Mouse (Mus musculus) heart, embryonic 14.5 days (tissue): ENCODE measurements at regions not wholly inside any gene's neighbourhood (a gene's known extent, or its start where the extent isn't known, plus 50 kb on each side); places are given as distances from the start of the nearest gene placed in this dataset.

Experiments
- ATAC-seq: fragments of 200-750 bp; cut with Nextera tagmentation; 2 replicates; pipeline ENCODE4 v1.8.0; 2017; ENCODE audit warnings: low read depth, moderate TSS enrichment; ENCODE audit not compliant: insufficient number of reproducible peaks, insufficient read depth, low FRiP score
- H3K27ac ChIP-seq, 2 experiments: fragments of 200-500 bp in 1 of 2; fragments of 300-500 bp in 1 of 2; sonication (generic) in 1 of 2; replicated peaks in 1 of 2; 2 replicates each; pipeline ENCODE4 v1.5.1; 2012 to 2014; ENCODE audit warnings: low read depth in 2 of 2, low read length in 2 of 2, control low read depth in 1 of 2, mild to moderate bottlenecking in 1 of 2, mixed read lengths in 1 of 2; ENCODE audit not compliant: control insufficient read depth in 1 of 2, insufficient read depth in 1 of 2
- H3K27me3 ChIP-seq: fragments of 300-500 bp; sonication (generic); 2 replicates; pipeline ENCODE4 v1.6.1; 2014; ENCODE audit warnings: mild to moderate bottlenecking, low read length, control low read depth; ENCODE audit not compliant: control insufficient read depth, insufficient read depth
- H3K36me3 ChIP-seq: fragments of 300-500 bp; sonication (generic); 2 replicates; pipeline ENCODE4 v1.6.1; 2014; ENCODE audit warnings: mild to moderate bottlenecking, control low read depth, low read length, mixed read lengths; ENCODE audit not compliant: control insufficient read depth, insufficient read depth
- H3K4me1 ChIP-seq, 2 experiments: fragments of 200-500 bp in 1 of 2; fragments of 300-500 bp in 1 of 2; sonication (generic) in 1 of 2; 2 replicates each; pipeline ENCODE4 v1.6.1; 2012 to 2014; ENCODE audit warnings: low read length in 2 of 2, control low read depth in 1 of 2, mixed read lengths in 1 of 2; ENCODE audit not compliant: control insufficient read depth in 2 of 2, insufficient read depth in 2 of 2
- H3K4me2 ChIP-seq: fragments of 300-500 bp; sonication (generic); 2 replicates; pipeline ENCODE4 v1.6.1; 2014; ENCODE audit warnings: mild to moderate bottlenecking, low read length
- H3K4me3 ChIP-seq, 2 experiments: fragments of 200-500 bp in 1 of 2; fragments of 300-500 bp in 1 of 2; sonication (generic) in 1 of 2; 2 replicates each; pipeline ENCODE4 v1.5.1; 2012 to 2014; ENCODE audit warnings: low read length in 2 of 2, mild to moderate bottlenecking in 2 of 2, control low read depth in 1 of 2, low read depth in 1 of 2, moderate library complexity in 1 of 2; ENCODE audit not compliant: control insufficient read depth in 1 of 2, insufficient read depth in 1 of 2
- H3K9ac ChIP-seq: fragments of 300-500 bp; sonication (generic); 2 replicates; pipeline ENCODE4 v1.6.1; 2014; ENCODE audit warnings: mild to moderate bottlenecking, low read length
- H3K9me3 ChIP-seq: fragments of 300-500 bp; sonication (generic); 2 replicates; pipeline ENCODE4 v1.6.1; 2016; ENCODE audit warnings: low read length, control low read depth; ENCODE audit not compliant: control insufficient read depth
- WGBS: fragments of 180-500 bp; shearing (Covaris S2); extraction: QIAGEN DNeasy Blood & Tissue Kit; methylation state at CpG from one replicate; pipeline ENCODE4 v1.1.7; 2014; 5-methylcytosine and 5-hydroxymethylcytosine counted together

DNA sequence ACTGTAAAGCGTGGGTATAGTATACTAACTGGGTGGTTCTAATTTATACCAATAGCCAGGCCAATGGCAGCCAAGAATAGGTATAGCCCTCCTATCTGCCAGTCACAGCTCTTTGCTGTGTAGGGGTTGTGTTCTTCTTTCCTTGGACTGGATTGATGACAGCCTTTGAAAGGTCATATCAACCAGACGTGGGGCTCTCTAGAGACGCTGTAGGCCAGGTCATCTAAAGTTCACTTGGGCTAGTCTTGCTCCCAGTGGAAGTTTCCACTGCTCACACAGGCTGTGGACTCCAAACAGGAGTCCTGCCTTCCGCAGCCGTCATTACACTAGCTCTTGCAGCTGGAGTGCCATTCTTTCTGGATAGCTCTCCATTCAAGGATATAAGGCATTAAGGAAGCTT is 220.3 kb downstream of the Gja1 start:
- H3K9ac ChIP-seq = no peak overlapping the region
- no peak overlapping the region for H3K4me2 ChIP-seq
- no peaks in the 10 kb centered on the region for H3K9me3 ChIP-seq
- WGBS = 9% methylated on average over 5 of the region's 5 CpGs
- H3K27me3 ChIP-seq = no peaks in the 10 kb centered on the region
- ATAC-seq = peak; percentile 83
- H3K4me3 ChIP-seq = no peak overlapping the region
- peak overlapping the region in 1 of 2 experiments; percentile 21; a peak in 1 of 4 replicates for H3K27ac ChIP-seq
- peaks cover 6 to 24% of the 10 kb centered on the region in 2 experiments; a peak in 3 of 4 replicates for H3K4me1 ChIP-seq
- no peaks in the 10 kb centered on the region for H3K36me3 ChIP-seq

DNA sequence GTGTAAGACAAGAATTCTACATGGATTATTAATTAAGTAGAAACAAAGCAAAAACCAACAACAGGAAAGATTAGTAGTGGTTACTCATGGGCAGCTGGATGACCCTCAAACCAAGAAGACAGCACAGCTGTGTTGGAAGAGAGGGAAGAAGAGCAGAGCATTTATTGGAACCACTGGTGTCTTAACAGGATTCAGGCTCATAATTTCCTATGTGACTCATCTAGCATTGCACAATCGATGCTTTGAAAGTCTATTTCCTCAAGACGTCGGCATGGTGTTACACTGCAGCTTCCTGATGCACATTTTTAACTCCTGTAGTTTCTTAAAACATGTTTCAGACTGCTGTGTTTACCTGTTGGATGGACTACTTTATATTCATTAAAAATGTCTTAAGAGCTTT is 221.1 kb downstream of the Gja1 start:
- Histone ChIP-seq H3K27ac (no peak overlapping the region), H3K9me3 (no peaks in the 10 kb centered on the region), H3K4me1 (peaks cover 6 to 21% of the 10 kb centered on the region in 2 experiments; a peak in 3 of 4 replicates), H3K4me3 (no peak overlapping the region), H3K36me3 (no peaks in the 10 kb centered on the region), H3K4me2 (no peak overlapping the region), H3K27me3 (no peaks in the 10 kb centered on the region), H3K9ac (no peak overlapping the region)
- WGBS = 56% methylated on average over 3 of the region's 3 CpGs
- ATAC-seq = no peak

DNA sequence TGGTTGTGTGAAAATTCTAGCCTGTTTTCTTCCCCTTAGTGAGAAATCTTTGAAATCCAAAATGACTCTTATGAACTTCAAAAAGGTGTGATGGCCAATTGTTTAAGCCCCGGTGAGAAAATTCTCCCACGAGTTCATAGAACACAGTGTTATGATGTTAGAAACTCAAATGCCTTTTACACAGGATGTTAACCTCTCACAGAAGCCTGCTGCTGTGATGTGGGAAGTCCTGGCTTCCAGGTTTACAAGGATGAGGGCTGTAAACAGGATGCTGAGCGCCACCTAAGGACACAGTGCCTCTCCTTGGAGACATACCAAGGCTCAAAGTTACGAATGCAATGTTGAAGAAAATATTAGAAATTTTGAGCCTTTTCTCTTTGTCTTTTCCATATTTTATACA is 222.8 kb downstream of the Gja1 start:
- no peaks in the 10 kb centered on the region for H3K9me3 ChIP-seq
- ATAC-seq = no peak

DNA sequence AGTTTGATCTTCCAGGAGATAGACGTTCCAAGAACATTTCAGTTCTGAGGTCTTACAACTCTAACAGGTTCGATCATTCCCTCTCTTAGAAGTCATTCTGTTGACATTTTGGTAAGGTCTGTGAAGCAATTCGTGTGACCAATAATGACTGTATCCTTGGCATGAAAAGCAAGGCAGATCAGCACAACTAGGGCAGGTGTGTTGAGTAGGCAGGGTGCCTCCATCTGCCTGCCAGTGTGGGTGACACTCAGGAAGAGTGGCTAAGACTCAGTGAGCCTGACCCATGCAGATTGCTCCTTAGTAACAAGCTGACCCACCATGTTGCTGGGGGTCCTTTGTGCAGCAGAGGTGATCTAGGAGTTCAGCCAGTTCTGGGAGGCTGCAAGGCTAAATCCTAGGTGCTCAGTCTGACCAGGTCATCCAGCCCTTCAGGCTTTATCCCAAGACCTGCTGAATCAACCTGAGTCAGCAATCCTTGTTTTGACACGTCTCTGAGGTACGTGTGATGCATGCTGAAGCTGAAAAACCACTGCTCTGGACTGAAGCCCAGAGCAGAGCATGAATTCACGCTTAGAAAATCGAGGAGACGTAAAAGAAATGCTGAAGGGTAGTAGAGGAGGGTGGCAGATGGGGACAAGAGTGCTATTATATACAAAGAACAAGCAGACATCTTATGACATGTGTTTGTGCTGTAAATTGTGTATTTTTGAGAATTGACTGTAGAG is 234.6 kb downstream of the Gja1 start:
- WGBS = 75% methylated on average over 8 of the region's 8 CpGs
- Histone ChIP-seq H3K4me2 (no peak overlapping the region), H3K4me1 (peaks cover 0 to 2% of the 10 kb centered on the region in 2 experiments; a peak in 1 of 4 replicates), H3K36me3 (no peaks in the 10 kb centered on the region), H3K9ac (no peak overlapping the region), H3K27ac (no peak overlapping the region), H3K27me3 (no peaks in the 10 kb centered on the region), H3K9me3 (no peaks in the 10 kb centered on the region), H3K4me3 (no peak overlapping the region)
- ATAC-seq = no peak

More for the DNA sequence above, 222.8 kb downstream of the Gja1 start:
- 72% methylated on average over 4 of the region's 4 CpGs for WGBS
- Histone ChIP-seq H3K4me3 (no peak overlapping the region), H3K9ac (no peak overlapping the region), H3K27me3 (no peaks in the 10 kb centered on the region), H3K36me3 (no peaks in the 10 kb centered on the region), H3K4me2 (no peak overlapping the region), H3K27ac (no peak overlapping the region), H3K4me1 (peaks cover 6 to 17% of the 10 kb centered on the region in 2 experiments; a peak in 3 of 4 replicates)

DNA sequence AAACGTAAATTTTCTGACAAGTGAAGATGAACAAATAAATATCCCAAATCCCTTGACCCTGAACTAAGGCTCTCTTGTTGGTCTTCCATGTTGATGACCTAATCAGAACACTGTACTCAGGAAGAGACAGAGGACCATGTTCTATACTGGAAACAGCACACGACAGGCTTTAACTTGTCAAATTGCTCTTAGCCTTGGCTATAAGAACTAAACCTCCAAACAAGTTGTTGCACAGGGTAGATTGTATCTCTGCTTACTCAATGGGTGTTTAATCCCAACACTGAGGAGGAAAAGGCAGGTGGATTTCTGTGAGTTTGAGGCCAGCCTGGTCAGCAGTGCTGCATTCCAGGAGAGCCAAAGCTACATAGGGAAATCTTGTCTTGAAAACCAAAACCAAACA is 265.5 kb downstream of the Gja1 start:
- Histone ChIP-seq H3K4me3 (no peak overlapping the region), H3K27ac (no peak overlapping the region), H3K4me1 (no peaks in the 10 kb centered on the region), H3K9me3 (no peaks in the 10 kb centered on the region), H3K4me2 (no peak overlapping the region), H3K9ac (no peak overlapping the region), H3K36me3 (no peaks in the 10 kb centered on the region), H3K27me3 (no peaks in the 10 kb centered on the region)
- 74% methylated on average over 2 of the region's 2 CpGs for WGBS
- no peak for ATAC-seq

DNA sequence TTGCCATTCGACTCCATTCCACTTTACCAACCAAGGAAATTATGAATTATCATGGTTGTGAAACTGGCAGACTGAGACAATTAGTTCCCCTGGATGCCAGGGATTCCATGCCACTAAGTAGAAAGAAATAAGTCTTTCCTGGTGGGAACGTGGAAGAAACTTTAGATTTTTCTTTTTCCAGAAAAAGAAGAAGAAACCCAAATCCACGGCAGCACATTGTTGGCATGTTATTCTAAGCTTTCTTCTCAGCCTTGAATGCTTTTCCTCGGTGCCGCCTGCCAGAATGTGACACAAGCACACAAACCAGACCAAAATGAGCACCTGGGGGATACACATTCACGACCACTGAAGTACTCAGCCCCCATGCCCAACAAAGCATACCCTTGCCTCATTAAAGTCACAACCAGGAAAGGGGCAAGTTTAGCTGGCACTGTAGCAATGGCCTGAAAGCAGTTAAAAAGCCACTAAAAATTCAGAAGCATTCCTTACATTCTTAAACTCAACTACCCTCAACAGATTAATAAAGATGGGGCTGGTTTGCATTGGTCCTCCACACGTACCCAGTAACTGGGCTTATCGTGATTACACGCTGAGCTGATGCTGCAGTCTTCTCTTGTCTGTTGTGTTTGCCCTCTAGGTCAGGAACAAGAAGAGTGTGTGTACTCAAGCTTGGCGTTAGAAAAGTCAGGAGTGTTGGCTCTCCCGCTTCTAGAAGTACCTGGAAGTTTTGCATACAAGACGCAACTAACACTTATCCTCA is 266.4 kb downstream of the Gja1 start:
- Histone ChIP-seq H3K27ac (no peak overlapping the region), H3K27me3 (no peaks in the 10 kb centered on the region), H3K4me2 (no peak overlapping the region), H3K9ac (no peak overlapping the region), H3K4me3 (no peak overlapping the region), H3K36me3 (no peaks in the 10 kb centered on the region), H3K4me1 (no peaks in the 10 kb centered on the region), H3K9me3 (no peaks in the 10 kb centered on the region)
- 66% methylated on average over 12 of the region's 12 CpGs for WGBS
- ATAC-seq = no peak

DNA sequence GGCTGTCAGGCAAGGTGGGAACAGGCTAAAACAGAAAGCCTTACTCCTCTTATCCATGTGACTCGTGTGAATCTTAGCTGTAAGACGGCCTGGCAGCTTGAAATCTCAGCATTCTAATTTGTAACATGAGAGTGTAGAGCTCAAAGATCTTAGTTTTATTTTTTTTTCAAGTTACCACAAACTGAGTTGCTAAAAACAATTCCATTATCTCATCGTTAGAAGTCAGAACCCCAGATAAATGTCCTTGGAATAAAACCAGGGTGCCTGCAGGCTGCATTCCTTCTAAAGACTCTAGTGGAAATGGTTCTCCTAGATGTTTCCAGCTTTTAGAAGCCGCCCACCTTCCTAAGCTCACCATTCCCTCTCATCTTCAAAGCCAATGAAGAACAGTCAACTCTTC is 283.4 kb downstream of the Gja1 start:
- ATAC-seq = no peak
- no peaks in the 10 kb centered on the region for H3K36me3 ChIP-seq
- WGBS = 24% methylated on average over 4 of the region's 4 CpGs
- H3K9ac ChIP-seq = no peak overlapping the region
- peaks cover 0 to 6% of the 10 kb centered on the region in 2 experiments; a peak in 3 of 4 replicates for H3K4me1 ChIP-seq
- H3K27me3 ChIP-seq = no peaks in the 10 kb centered on the region
- H3K9me3 ChIP-seq = no peaks in the 10 kb centered on the region
- no peak overlapping the region for H3K4me3 ChIP-seq
- no peak overlapping the region for H3K27ac ChIP-seq
- H3K4me2 ChIP-seq = no peak overlapping the region
